Mouse (Mus musculus) A20 (cell line): ENCODE measurements around the gene Fam149a.
A peak's percentile ranks its signal among the peaks of the same experiment; 100 is the strongest.
"Not testable (repeated sequence)": the region's sequence is repeated elsewhere in the genome, so short reads cannot be mapped to it uniquely, and the experiment has no call there.

Experiments
- DNase-seq: peaks from one replicate; pipeline ENCODE4 v3.0.0-alpha.2; 2011; ENCODE audit warnings: low read depth, low spot score

Fam149a gene

DNA sequence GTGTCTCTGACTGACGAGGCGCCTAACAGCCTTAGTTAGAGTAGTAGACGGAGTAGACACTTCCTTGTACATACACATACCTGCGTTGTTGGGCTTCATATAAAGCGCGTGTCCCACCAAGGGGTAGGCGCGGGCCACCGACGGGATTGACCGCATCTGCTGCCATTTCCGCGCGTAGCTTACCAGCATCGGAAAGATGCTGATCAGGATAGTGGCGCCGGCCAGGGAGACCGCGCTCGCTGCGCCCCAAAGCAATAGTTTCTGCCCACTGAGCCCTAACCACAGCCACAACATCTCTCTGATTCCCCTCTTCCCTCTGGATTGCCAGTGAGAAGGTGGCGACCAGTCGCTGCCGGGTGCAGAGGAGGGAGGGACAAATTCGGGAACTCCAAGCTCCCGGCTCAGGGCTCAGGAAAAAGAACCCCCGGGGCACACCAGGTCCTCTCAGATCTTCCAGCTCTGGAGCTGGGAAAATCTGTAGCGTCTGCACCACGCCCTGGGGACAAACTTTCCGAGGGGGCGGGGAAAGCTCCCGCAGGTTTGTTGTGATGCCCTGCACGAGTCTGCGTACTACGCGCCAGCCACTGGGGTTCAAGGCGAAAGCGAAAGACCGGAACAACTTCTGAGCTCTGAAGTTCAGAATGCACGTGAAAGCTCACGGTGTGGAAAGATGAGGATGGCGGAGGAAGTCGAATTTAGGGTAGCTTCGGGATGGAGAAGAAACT is 49.2 kb downstream of the Fam149a start, which contains the start of gene Cyp4v3:
TSS of gene Cyp4v3 (minus strand) at position 532 of the 725 bp plus-strand sequence.
- peak; percentile 90 for DNase-seq

DNA sequence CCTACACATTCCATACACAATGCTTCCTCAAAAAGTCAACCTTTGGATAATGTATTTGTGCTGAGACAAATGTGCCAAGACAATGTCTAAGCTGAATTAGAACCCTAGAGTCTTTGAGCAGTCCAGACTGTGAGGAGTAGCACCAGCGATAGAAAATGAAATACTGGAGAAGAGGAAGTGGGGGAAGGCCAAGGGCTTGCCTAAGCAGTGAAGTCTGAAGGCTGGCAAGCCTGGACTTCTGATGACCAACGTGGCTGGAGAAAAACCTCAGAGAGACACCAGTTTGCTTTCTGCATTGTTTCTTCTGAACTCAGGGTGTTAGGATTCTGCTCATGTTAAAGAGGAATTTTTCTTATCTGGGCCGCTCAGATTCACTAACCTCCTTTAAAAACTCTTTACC is 51.2 kb downstream of the Fam149a start:
- DNase-seq: peak; percentile 59

DNA sequence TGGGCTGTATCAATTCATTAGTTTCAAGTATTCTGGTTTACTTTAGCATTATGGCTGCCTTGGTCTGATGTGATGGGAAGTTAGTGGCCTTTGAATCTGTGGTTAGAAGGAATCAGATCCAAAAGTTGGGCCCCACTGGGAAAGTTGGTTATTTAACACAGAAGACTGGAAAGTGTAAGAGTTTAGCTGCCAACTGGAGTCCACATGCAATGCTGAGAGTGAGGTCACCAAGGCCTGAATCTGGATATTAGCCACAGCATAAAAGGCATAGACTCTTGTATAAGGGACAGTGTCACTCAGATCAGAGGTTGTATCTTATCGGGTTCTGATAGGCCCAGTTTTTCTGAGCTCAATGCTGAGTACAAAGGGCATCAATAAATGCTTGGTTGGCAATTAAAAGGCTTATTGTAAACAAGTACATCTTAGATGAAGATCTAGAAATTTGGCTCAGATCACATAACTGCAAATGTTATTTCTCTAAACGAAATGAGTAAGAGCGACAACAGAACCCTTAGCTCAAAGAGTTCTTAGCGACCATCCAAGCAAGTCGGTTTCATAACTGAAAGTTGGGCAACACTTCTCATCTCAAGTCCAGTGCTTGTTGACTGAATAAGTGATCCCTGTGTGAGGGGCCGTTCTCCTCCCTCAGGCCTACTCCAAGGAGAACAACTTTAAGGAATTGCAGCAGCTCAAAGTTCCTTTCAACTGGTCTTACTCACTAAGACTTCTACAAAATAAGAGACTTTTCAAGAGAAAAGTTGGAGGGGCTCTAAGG is 52.7 kb downstream of the Fam149a start:
- no peak for DNase-seq

DNA sequence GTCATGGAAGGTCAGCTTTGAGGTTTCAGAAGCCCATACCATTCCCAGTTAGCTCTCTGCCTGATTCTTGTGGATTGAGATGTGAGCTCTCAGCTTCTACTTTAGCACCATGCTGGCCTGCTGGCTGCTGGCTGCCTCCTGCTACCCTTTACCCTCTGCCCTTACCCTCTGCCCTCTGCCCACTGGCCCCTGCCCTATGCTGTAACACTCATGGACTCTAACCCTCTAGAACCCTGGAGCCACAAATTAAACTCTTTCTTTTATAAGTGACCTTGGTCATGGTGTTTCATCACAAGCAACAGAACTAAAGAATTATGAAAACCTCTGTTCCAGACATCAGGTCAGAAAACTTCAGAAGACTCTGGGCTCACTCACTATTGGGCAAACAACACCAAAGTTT is 55.0 kb downstream of the Fam149a start:
- DNase-seq: not testable (repeated sequence)

- no peak for DNase-seq
Observed at GRCm38 (mm10) chr8:45324151-45324550, 57.9 kb downstream of the Fam149a start.

DNA sequence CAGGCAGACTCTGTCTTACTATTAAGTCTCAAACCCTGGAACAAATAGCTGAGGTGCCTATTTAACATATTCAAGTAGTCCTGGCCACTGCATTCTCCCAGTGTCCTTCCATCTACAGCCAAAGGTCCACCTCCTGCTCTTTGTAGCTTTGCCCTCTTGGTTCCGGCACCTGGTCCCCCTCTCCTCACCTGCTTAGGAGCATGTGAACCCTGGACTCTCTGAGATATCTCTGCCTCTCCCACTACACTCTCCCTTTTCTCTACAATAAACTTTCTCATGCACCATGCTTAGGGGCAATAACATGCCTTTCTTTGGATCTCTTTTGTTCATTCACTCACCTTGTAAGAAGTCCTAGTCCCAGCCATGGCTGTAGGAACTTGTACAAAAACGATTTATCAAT is 60.7 kb downstream of the Fam149a start:
- no peak for DNase-seq

DNA sequence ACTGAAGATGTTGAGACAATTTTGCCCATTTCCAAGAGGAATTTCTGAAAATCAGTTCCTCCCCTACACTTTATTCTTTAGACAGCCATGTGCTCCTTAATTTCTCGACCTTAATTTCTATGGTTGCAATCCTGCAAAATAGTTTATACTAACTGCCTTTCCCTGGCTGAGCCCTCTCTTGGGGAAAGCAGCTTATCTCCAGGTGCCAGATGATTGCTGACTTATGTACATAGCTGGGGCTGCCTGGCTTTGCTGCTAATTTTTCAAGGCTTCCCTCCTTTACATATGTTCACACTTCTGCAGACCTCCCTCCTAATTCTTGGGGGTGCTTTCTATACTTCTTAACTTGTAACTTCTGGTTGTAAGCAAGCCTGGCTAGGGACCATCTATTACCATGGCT is 61.2 kb downstream of the Fam149a start:
- no peak for DNase-seq

DNA sequence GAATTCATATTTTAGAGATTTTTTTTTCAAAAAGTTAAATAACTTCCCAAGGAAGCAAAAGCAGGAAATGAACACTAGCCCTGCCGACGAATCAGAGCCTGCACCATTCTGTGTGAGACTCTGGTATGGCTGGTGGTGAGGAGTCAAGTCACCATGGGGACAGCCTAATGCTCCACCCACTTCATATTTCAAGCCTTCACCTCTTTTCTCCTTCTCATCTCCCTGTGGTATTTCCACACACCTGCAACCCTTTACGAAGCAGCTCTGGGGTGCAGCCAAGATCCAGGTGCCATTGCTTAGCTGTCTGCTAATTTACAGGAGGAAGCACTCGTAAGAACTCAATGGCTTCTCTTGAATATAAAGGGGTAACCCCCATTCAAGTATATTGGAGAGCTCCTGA is 71.1 kb downstream of the Fam149a start:
- DNase-seq: no peak

DNA sequence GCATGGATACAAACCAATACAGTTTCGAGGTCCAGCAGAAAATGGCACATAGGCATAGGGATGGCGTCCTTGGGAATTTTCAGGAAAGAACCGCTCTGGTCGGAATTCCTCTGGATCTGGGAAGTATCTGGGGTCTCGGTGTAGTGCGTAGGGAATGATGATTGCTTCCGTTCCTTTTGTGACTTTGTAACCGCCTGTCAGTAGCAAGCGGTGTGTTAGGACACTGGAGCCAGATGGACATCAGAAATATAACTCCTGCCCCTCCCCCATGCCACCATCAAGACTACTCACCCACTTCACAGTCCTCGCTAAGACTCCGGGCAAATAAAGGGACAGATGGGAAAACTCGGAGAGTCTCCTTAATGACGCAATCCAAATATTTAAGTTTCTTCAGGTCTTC is 73.7 kb downstream of the Fam149a start, which contains the start of gene Gm45753:
TSS of gene Gm45753 (minus strand) at position 101 of the 400 bp plus-strand sequence.
- no peak for DNase-seq

GRCm38 (mm10) chr8:45305479-45305878 is 76.6 kb downstream of the Fam149a start:
- no peak for DNase-seq

GRCm38 (mm10) chr8:45304354-45304753 is 77.7 kb downstream of the Fam149a start:
- no peak for DNase-seq

DNA sequence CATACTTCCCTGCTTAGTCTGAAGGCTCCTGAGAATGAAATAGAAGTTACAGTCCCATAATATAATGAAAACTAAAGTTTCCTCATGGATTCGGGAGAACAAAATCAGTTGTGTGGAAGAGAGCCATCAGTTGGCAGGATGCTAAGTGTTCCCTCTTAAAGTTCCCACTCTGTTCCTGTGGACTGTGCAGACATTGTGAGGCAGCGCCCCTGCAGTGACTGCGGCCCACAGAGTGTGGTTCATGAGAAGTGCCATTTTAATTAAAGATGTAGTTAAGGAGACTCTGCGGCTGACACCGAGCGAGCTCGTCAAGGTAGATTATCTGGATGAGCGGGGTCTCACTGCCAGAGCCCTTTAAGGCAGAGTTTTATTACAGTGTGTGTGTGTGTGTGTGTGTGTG is 79.7 kb downstream of the Fam149a start:
- no peak for DNase-seq

DNA sequence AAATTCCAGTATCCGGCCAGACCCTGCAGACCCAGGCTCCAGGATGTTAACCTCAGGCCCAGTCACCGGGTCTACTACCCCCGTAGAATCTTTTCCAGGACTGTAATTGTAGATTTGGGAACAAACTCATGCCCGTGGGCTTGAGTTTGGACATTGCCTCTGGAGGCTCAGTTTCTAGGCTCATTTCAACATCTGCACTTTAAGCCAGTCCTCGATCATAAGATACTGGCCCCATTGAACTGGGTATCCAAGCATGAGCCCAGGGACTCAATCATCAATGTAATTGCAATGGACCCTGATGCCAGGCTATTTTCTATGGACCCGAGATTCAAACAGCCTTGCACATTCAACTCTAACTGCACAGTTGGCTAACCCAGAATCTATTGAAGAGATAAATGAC is 86.8 kb downstream of the Fam149a start:
- no peak for DNase-seq

DNA sequence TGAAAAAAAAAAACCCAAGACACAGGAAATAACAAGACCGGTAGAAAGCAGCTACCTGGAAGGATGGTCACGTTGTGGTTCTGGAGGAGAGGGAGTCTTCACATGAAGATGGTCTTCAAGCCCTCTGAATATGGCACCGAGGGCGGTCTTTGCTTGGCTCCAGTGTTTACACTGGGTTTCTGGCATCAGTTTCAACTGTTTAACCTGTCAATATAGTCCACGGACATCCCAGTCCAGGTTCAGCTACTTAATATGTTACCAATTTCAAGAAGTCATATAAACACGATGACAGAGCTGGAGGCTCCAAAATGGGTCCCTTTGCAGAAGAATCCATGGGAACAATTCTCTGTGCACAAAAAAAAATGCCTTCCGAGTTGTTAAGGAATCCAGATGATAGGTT is 87.4 kb downstream of the Fam149a start, which contains the start of gene Klkb1:
TSS of gene Klkb1 (minus strand) at position 173 of the 400 bp plus-strand sequence.
- no peak for DNase-seq

- no peak for DNase-seq
Observed at GRCm38 (mm10) chr8:45291790-45292189, 90.3 kb downstream of the Fam149a start.
